Mouse (Mus musculus): ENCODE measurements at regions not wholly inside any gene's neighbourhood (a gene's known extent, or its start where the extent isn't known, plus 50 kb on each side); places are given as distances from the start of the nearest gene placed in this dataset.

DNA sequence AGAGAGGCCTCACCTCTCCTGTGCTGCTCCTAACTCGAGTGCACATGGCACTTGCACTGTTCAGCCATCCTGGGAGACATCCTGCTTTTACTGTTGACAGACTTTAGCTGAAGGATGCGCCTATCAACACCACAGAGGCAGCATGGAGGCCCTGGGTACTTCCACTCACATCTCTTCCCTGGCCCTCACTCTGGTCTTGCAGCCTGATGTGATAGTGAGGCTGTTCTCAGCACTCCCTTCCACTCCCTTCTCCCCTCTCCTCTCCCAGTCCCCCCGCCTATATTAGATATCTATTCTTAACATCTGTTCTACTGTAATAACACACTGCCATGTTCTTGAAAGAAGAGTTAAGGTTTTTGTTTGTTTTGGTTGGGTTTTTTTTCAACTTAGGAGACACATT is 50.2 kb upstream of the Bod1 start:
- ATAC-seq (no peak), DNase-seq (ENCODE audit: low spot score) (no peak)
- no peak overlapping the region for H3K4me3 ChIP-seq (ENCODE audit: low read depth, low read length)
- H3K9ac ChIP-seq (replicated peaks; ENCODE audit: low read depth) = no peak overlapping the region
- no peaks in the 10 kb centered on the region for H3K36me3 ChIP-seq (ENCODE audit: insufficient read depth, low read length)
- no peaks in the 10 kb centered on the region for H3K27me3 ChIP-seq (replicated peaks; ENCODE audit: insufficient read depth, low read length)
- no peak overlapping the region for H3K4me2 ChIP-seq (replicated peaks; ENCODE audit: low read depth, low read length)
- no peak for TF ChIP-seq CTCF (IDR thresholded peaks at IDR 0.05)
- TF ChIP-seq EP300 (IDR thresholded peaks at IDR 0.05) = no peak
- H3K9me3 ChIP-seq (ENCODE audit: low read length) = no peaks in the 10 kb centered on the region
- WGBS = 59% methylated on average over 3 of the region's 3 CpGs
- H3K4me1 ChIP-seq (ENCODE audit: insufficient read depth, low read depth, low read length) = no peaks in the 10 kb centered on the region
- no peak overlapping the region for H3K27ac ChIP-seq (ENCODE audit: low read length)

DNA sequence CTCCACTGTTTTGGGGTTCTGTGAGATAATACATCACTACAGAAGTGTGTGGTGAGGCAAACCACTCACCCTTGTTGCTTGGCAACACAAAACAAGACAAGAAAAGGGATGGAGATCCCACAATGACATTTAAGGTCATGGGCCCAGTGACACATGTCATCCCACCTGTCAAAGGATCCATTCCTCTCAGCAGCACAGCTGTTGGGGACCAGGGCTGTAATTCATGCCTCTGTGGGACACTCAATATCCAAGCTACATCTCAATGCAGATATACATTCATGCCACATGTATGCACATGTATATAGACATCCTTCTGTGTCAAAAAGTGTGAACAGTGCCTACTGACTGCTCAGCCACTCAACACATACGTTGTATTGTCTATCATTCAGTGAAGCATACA is 52.8 kb upstream of the Bod1 start:
- Histone ChIP-seq H3K36me3 (ENCODE audit: insufficient read depth, low read length) (no peaks in the 10 kb centered on the region), H3K4me3 (ENCODE audit: low read depth, low read length) (no peak overlapping the region), H3K27ac (ENCODE audit: low read length) (no peak overlapping the region), H3K4me2 (replicated peaks; ENCODE audit: low read depth, low read length) (no peak overlapping the region), H3K9me3 (ENCODE audit: low read length) (no peaks in the 10 kb centered on the region), H3K9ac (replicated peaks; ENCODE audit: low read depth) (no peak overlapping the region), H3K27me3 (replicated peaks; ENCODE audit: insufficient read depth, low read length) (no peaks in the 10 kb centered on the region), H3K4me1 (ENCODE audit: insufficient read depth, low read depth, low read length) (no peaks in the 10 kb centered on the region)
- DNase-seq (ENCODE audit: low spot score) (no peak), ATAC-seq (no peak)
- 76% methylated on average over 1 of the region's 1 CpGs for WGBS
- no peak for TF ChIP-seq EP300 (IDR thresholded peaks at IDR 0.05)
- no peak for TF ChIP-seq CTCF (IDR thresholded peaks at IDR 0.05)

- no peak overlapping the region for H3K27ac ChIP-seq (ENCODE audit: low read length)
- H3K4me3 ChIP-seq (ENCODE audit: low read depth, low read length) = no peak overlapping the region
- ATAC-seq (no peak), DNase-seq (ENCODE audit: low spot score) (no peak)
- TF ChIP-seq EP300 (IDR thresholded peaks at IDR 0.05) (no peak), CTCF (IDR thresholded peaks at IDR 0.05) (no peak)
- WGBS = 64% methylated on average over 15 of the region's 15 CpGs
- H3K9me3 ChIP-seq (ENCODE audit: low read length) = no peaks in the 10 kb centered on the region
- no peaks in the 10 kb centered on the region for H3K36me3 ChIP-seq (ENCODE audit: insufficient read depth, low read length)
- no peak overlapping the region for H3K4me2 ChIP-seq (replicated peaks; ENCODE audit: low read depth, low read length)
- no peaks in the 10 kb centered on the region for H3K27me3 ChIP-seq (replicated peaks; ENCODE audit: insufficient read depth, low read length)
- 0 out of 2 replicates have a peak overlapping the region, but pooled peaks have one; percentile 16 for H3K9ac ChIP-seq (replicated peaks; ENCODE audit: low read depth)
- no peaks in the 10 kb centered on the region for H3K4me1 ChIP-seq (ENCODE audit: insufficient read depth, low read depth, low read length)
Observed at GRCm38 (mm10) chr11:31725936-31726647, 54.4 kb upstream of the Bod1 start.

GRCm38 (mm10) chr11:31727289-31727688 is 55.6 kb upstream of the Bod1 start:
- Histone ChIP-seq H3K36me3 (ENCODE audit: insufficient read depth, low read length) (no peaks in the 10 kb centered on the region), H3K4me1 (ENCODE audit: insufficient read depth, low read depth, low read length) (no peaks in the 10 kb centered on the region), H3K9ac (replicated peaks; ENCODE audit: low read depth) (no peak overlapping the region), H3K4me2 (replicated peaks; ENCODE audit: low read depth, low read length) (no peak overlapping the region), H3K4me3 (ENCODE audit: low read depth, low read length) (no peak overlapping the region), H3K9me3 (ENCODE audit: low read length) (no peaks in the 10 kb centered on the region), H3K27ac (ENCODE audit: low read length) (no peak overlapping the region), H3K27me3 (replicated peaks; ENCODE audit: insufficient read depth, low read length) (no peaks in the 10 kb centered on the region)
- DNase-seq (ENCODE audit: low spot score) (peak; percentile 77), ATAC-seq (peak; percentile 93)
- 42% methylated on average over 8 of the region's 8 CpGs for WGBS
- no peak; the same call in 1 of the 2 replicates for TF ChIP-seq EP300 (IDR thresholded peaks at IDR 0.05)
- no peak for TF ChIP-seq CTCF (IDR thresholded peaks at IDR 0.05)

DNA sequence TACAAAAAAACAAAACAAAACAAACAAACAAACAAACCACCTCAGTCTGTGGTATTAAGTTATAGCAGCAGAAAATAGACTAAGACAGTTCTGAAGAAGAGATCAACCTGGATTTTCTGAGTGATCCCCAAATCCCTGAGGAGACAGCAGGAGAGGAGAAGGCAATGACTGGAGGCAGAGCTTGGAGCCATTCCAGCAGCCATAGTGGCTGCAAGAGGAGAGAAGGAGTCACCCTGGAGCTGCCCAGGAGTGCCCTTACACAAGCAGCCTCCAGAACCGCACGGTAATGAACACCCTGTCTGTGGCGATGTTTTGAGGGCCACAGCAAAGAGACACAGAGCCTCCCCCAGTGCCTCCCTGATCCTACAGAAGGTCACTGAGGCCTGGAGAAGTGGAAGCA is 58.0 kb upstream of the Bod1 start:
- Histone ChIP-seq H3K27ac (ENCODE audit: low read length) (no peak overlapping the region), H3K4me1 (ENCODE audit: insufficient read depth, low read depth, low read length) (no peaks in the 10 kb centered on the region), H3K4me3 (ENCODE audit: low read depth, low read length) (no peak overlapping the region), H3K9me3 (ENCODE audit: low read length) (no peaks in the 10 kb centered on the region), H3K27me3 (replicated peaks; ENCODE audit: insufficient read depth, low read length) (no peaks in the 10 kb centered on the region), H3K9ac (replicated peaks; ENCODE audit: low read depth) (no peak overlapping the region), H3K36me3 (ENCODE audit: insufficient read depth, low read length) (no peaks in the 10 kb centered on the region), H3K4me2 (replicated peaks; ENCODE audit: low read depth, low read length) (no peak overlapping the region)
- 53% methylated on average over 3 of the region's 3 CpGs for WGBS
- ATAC-seq (no peak), DNase-seq (ENCODE audit: low spot score) (no peak)
- no peak for TF ChIP-seq EP300 (IDR thresholded peaks at IDR 0.05)

DNA sequence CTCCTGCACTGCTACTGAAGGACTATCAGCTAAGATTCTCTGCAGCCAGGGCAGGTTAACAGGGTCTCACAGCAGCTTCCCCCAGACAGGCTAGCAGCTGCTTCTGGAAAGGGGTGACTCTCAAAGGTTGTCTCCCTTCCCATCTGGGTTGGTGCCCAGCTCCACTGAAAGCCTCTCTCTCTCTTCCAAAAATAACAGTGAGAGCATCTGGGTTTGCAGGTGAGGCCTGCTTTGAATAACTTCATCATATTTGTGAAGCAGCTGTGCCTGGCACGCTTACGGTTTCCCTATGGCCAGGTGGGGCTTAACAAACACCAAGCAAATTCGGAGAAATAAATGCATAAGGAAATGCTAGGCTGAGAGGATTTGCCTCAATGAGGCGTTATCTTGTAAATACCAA is 58.5 kb upstream of the Bod1 start:
- H3K27me3 ChIP-seq (replicated peaks; ENCODE audit: insufficient read depth, low read length) = no peaks in the 10 kb centered on the region
- DNase-seq (ENCODE audit: low spot score) (no peak), ATAC-seq (no peak)
- H3K9ac ChIP-seq (replicated peaks; ENCODE audit: low read depth) = no peak overlapping the region
- no peaks in the 10 kb centered on the region for H3K36me3 ChIP-seq (ENCODE audit: insufficient read depth, low read length)
- no peaks in the 10 kb centered on the region for H3K4me1 ChIP-seq (ENCODE audit: insufficient read depth, low read depth, low read length)
- 70% methylated on average over 4 of the region's 4 CpGs for WGBS
- no peaks in the 10 kb centered on the region for H3K9me3 ChIP-seq (ENCODE audit: low read length)
- H3K4me3 ChIP-seq (ENCODE audit: low read depth, low read length) = no peak overlapping the region
- H3K27ac ChIP-seq (ENCODE audit: low read length) = no peak overlapping the region
- TF ChIP-seq CTCF (IDR thresholded peaks at IDR 0.05) (no peak), EP300 (IDR thresholded peaks at IDR 0.05) (no peak)
- H3K4me2 ChIP-seq (replicated peaks; ENCODE audit: low read depth, low read length) = no peak overlapping the region

DNA sequence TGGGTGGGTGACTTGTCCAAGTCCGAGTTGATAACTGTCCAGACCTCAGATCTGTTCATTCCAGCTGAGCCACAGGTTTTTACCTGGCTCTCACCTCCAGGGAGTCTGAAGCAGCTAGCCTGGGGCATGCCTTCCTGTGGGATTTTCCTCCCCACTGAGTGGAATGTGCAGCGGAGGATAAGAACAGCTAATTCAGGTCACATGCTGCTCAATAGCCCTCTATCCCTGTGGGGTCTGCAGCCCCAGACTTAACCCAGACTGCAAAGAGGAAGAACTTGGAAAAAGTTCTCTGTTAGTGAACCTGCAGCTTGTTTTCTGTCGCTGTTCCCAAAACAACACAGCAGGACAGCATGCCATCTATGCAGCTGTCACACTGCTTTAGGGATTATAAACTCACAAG is 59.0 kb upstream of the Bod1 start:
- DNase-seq (ENCODE audit: low spot score) (no peak), ATAC-seq (no peak)
- H3K36me3 ChIP-seq (ENCODE audit: insufficient read depth, low read length) = no peaks in the 10 kb centered on the region
- WGBS = 50% methylated on average over 3 of the region's 3 CpGs
- no peak overlapping the region for H3K27ac ChIP-seq (ENCODE audit: low read length)
- no peak for TF ChIP-seq CTCF (IDR thresholded peaks at IDR 0.05)
- no peak for TF ChIP-seq EP300 (IDR thresholded peaks at IDR 0.05)
- H3K9ac ChIP-seq (replicated peaks; ENCODE audit: low read depth) = no peak overlapping the region
- no peaks in the 10 kb centered on the region for H3K4me1 ChIP-seq (ENCODE audit: insufficient read depth, low read depth, low read length)
- no peaks in the 10 kb centered on the region for H3K9me3 ChIP-seq (ENCODE audit: low read length)
- no peak overlapping the region for H3K4me3 ChIP-seq (ENCODE audit: low read depth, low read length)
- no peaks in the 10 kb centered on the region for H3K27me3 ChIP-seq (replicated peaks; ENCODE audit: insufficient read depth, low read length)
- no peak overlapping the region for H3K4me2 ChIP-seq (replicated peaks; ENCODE audit: low read depth, low read length)

Measured in lung, postnatal 0 days (tissue).